Mouse (Mus musculus) layer of hippocampus, postnatal 36 days (tissue): ENCODE measurements at regions not wholly inside any gene's neighbourhood (a gene's known extent, or its start where the extent isn't known, plus 50 kb on each side); places are given as distances from the start of the nearest gene placed in this dataset.

ENCODE experiments used
- DNase-seq, 2 experiments: peaks; one replicate each; pipeline ENCODE4 v3.0.0; 2022

- no peak for DNase-seq
Observed at GRCm38 (mm10) chr2:124718985-124719384, 348.9 kb upstream of the Slc24a5 start.

GRCm38 (mm10) chr2:124719820-124720478 lies 348.0 kb upstream of the Slc24a5 start:
- DNase-seq = no peak

- DNase-seq = peak; percentile 34 to 47
Observed at GRCm38 (mm10) chr2:124720593-124721445, 347.1 kb upstream of the Slc24a5 start.

- no peak for DNase-seq
Observed at GRCm38 (mm10) chr2:124724171-124724570, 343.8 kb upstream of the Slc24a5 start.

- no peak for DNase-seq
Observed at GRCm38 (mm10) chr2:124724827-124725480, 343.0 kb upstream of the Slc24a5 start.

GRCm38 (mm10) chr2:124727979-124728378 lies 339.9 kb upstream of the Slc24a5 start:
- no peak for DNase-seq

GRCm38 (mm10) chr2:124732593-124732992 lies 335.3 kb upstream of the Slc24a5 start:
- no peak for DNase-seq

- DNase-seq = no peak
Observed at GRCm38 (mm10) chr2:124740848-124741247, 327.1 kb upstream of the Slc24a5 start.

GRCm38 (mm10) chr2:124742964-124743363 lies 325.0 kb upstream of the Slc24a5 start:
- DNase-seq = no peak

GRCm38 (mm10) chr2:124745045-124745444 lies 322.9 kb upstream of the Slc24a5 start:
- no peak for DNase-seq

GRCm38 (mm10) chr2:124747119-124747518 lies 320.8 kb upstream of the Slc24a5 start:
- DNase-seq = no peak

GRCm38 (mm10) chr2:124747627-124748026 lies 320.3 kb upstream of the Slc24a5 start:
- DNase-seq = peak in 1 of 2 experiments; percentile 19

GRCm38 (mm10) chr2:124751832-124752231 lies 316.1 kb upstream of the Slc24a5 start:
- DNase-seq = no peak

- no peak for DNase-seq
Observed at GRCm38 (mm10) chr2:124753717-124754116, 314.2 kb upstream of the Slc24a5 start.

- DNase-seq = no peak
Observed at GRCm38 (mm10) chr2:124755244-124755643, 312.7 kb upstream of the Slc24a5 start.

GRCm38 (mm10) chr2:124758992-124759391 lies 308.9 kb upstream of the Slc24a5 start:
- DNase-seq = no peak

GRCm38 (mm10) chr2:124763650-124764049 lies 304.3 kb upstream of the Slc24a5 start:
- no peak for DNase-seq

- DNase-seq = no peak
Observed at GRCm38 (mm10) chr2:124764186-124764910, 303.6 kb upstream of the Slc24a5 start.

- DNase-seq = no peak
Observed at GRCm38 (mm10) chr2:124769267-124769967, 298.5 kb upstream of the Slc24a5 start.

GRCm38 (mm10) chr2:124770028-124770427 lies 297.9 kb upstream of the Slc24a5 start:
- DNase-seq = no peak

- DNase-seq = no peak
Observed at GRCm38 (mm10) chr2:124772055-124772708, 295.7 kb upstream of the Slc24a5 start.
